Mouse (Mus musculus) cerebellum, adult 2 months (tissue): ENCODE measurements around the gene Lrig1. TPM values are rescaled to one million over a fixed set of nuclear protein-coding genes. Genes with fewer than 3 reads are reported as not detected.
A peak's percentile ranks its signal among the peaks of the same experiment; 100 is the strongest.

Source experiments
- DNase-seq, 2 experiments: peaks; one replicate each; pipeline ENCODE4 v3.0.0; 2021
- H3K27ac ChIP-seq: fragments of 200-500 bp; 2 replicates; pipeline ENCODE4 v1.5.1; 2012; ENCODE audit warnings: low read length, control low read depth, inconsistent platforms; ENCODE audit not compliant: insufficient read depth
- H3K27me3 ChIP-seq: fragments of 200-500 bp; 2 replicates; pipeline ENCODE4 v1.6.1; 2012; ENCODE audit warnings: inconsistent platforms, mild to moderate bottlenecking, low read length, moderate library complexity; ENCODE audit not compliant: control insufficient read depth, insufficient read depth
- H3K4me1 ChIP-seq: fragments of 200-500 bp; 2 replicates; pipeline ENCODE4 v1.6.1; 2011; ENCODE audit warnings: low read length; ENCODE audit not compliant: control insufficient read depth, insufficient read depth
- H3K4me3 ChIP-seq: fragments of 200-500 bp; replicated peaks from 2 replicates; pipeline ENCODE3; 2011; ENCODE audit warnings: mild to moderate bottlenecking, low read depth, low read length, control low read depth; ENCODE audit not compliant: insufficient read depth
- CTCF ChIP-seq: fragments of 200-500 bp; IDR thresholded peaks from 2 replicates; pipeline ENCODE4 v1.5.1; 2011; ENCODE audit warnings: low read depth, mild to moderate bottlenecking, control low read depth, low read length, moderate library complexity, borderline replicate concordance; ENCODE audit not compliant: insufficient read depth
- POLR2A ChIP-seq: fragments of 200-500 bp; IDR thresholded peaks from 2 replicates; pipeline ENCODE4 v1.6.1; 2011; ENCODE audit warnings: low read length, control low read depth, borderline replicate concordance; ENCODE audit not compliant: insufficient read depth
- WGBS: fragments of 180-500 bp; shearing (Covaris S2); methylation state at CpG from one replicate; pipeline ENCODE4 v1.1.7; 2018; 5-methylcytosine and 5-hydroxymethylcytosine counted together
- polyA plus RNA-seq: library from polyadenylated mRNA; depleted of rRNA; stranded (reverse); fragments of >200 nt; gene quantifications from 2 replicates; pipeline ENCODE4 v1.2.3, GENCODE M21; 2012

Lrig1 gene
- polyA plus RNA-seq, 1 experiment: 86.2 TPM

GRCm38 (mm10) chr6:94686048-94686447 is 13.9 kb downstream of the Lrig1 start:
- Histone ChIP-seq H3K4me1 (peaks cover 40% of the 10 kb centered on the region), H3K27me3 (no peaks in the 10 kb centered on the region), H3K4me3 (no peak overlapping the region), H3K27ac (peak overlapping the region; percentile 89; the same call in 1 of the 2 replicates)
- TF ChIP-seq POLR2A (no peak), CTCF (no peak)
- DNase-seq: no peak
- 59% methylated on average over 6 of the region's 6 CpGs for WGBS

GRCm38 (mm10) chr6:94685611-94686010 is 14.3 kb downstream of the Lrig1 start:
- H3K27me3 ChIP-seq: no peaks in the 10 kb centered on the region
- WGBS: 17% methylated on average over 6 of the region's 6 CpGs
- H3K4me1 ChIP-seq: peaks cover 40% of the 10 kb centered on the region
- peak overlapping the region; percentile 89 for H3K27ac ChIP-seq
- H3K4me3 ChIP-seq: no peak overlapping the region
- TF ChIP-seq POLR2A (no peak), CTCF (no peak)
- DNase-seq: peak; percentile 72 to 87

GRCm38 (mm10) chr6:94684844-94685557 is 15.0 kb downstream of the Lrig1 start:
- whole genome bisulfite sequencing: 14% methylated on average over 13 of the region's 13 CpGs
- peak; percentile 64 for DNase-seq
- H3K4me3 ChIP-seq: no peak overlapping the region
- peaks cover 40% of the 10 kb centered on the region for H3K4me1 ChIP-seq
- peak overlapping the region; percentile 89 for H3K27ac ChIP-seq
- H3K27me3 ChIP-seq: no peaks in the 10 kb centered on the region
- TF ChIP-seq POLR2A (0 out of 2 replicates have a peak, but pooled peaks have one; percentile 17), CTCF (no peak)

- WGBS: 32% methylated on average over 3 of the region's 3 CpGs
- peak overlapping the region; percentile 89 for H3K27ac ChIP-seq
- TF ChIP-seq POLR2A: no peak
- no peak for TF ChIP-seq CTCF
- H3K4me3 ChIP-seq: no peak overlapping the region
- H3K27me3 ChIP-seq: no peaks in the 10 kb centered on the region
- peaks cover 40% of the 10 kb centered on the region for H3K4me1 ChIP-seq
- DNase-seq: peak; percentile 31 to 42
Measured at GRCm38 (mm10) chr6:94683701-94684100, 16.3 kb downstream of the Lrig1 start.

GRCm38 (mm10) chr6:94682270-94682618 is 17.7 kb downstream of the Lrig1 start:
- Histone ChIP-seq H3K27ac (0 out of 2 replicates have a peak overlapping the region, but pooled peaks have one; percentile 43), H3K27me3 (no peaks in the 10 kb centered on the region), H3K4me1 (peaks cover 41% of the 10 kb centered on the region), H3K4me3 (no peak overlapping the region)
- WGBS: 39% methylated on average over 6 of the region's 6 CpGs
- no peak for DNase-seq
- TF ChIP-seq CTCF: no peak
- TF ChIP-seq POLR2A: no peak

- TF ChIP-seq CTCF (no peak), POLR2A (no peak)
- Histone ChIP-seq H3K4me1 (peaks cover 42% of the 10 kb centered on the region), H3K27me3 (no peaks in the 10 kb centered on the region), H3K4me3 (no peak overlapping the region), H3K27ac (0 out of 2 replicates have a peak overlapping the region, but pooled peaks have one; percentile 43)
- peak; percentile 30 to 40 for DNase-seq
- 49% methylated on average over 15 of the region's 15 CpGs for WGBS
Measured at GRCm38 (mm10) chr6:94681446-94682269, 18.3 kb downstream of the Lrig1 start.

GRCm38 (mm10) chr6:94680760-94681445 is 19.1 kb downstream of the Lrig1 start:
- peaks cover 40% of the 10 kb centered on the region for H3K4me1 ChIP-seq
- H3K27ac ChIP-seq: no peak overlapping the region
- DNase-seq: no peak
- TF ChIP-seq CTCF (no peak), POLR2A (no peak)
- H3K27me3 ChIP-seq: no peaks in the 10 kb centered on the region
- 83% methylated on average over 5 of the region's 5 CpGs for WGBS
- no peak overlapping the region for H3K4me3 ChIP-seq
